Mouse (Mus musculus): ENCODE measurements around the gene Pex11a.
"Not testable (repeated sequence)": the region's sequence is repeated elsewhere in the genome, so short reads cannot be mapped to it uniquely, and the experiment has no call there.

The Pex11a gene

DNA sequence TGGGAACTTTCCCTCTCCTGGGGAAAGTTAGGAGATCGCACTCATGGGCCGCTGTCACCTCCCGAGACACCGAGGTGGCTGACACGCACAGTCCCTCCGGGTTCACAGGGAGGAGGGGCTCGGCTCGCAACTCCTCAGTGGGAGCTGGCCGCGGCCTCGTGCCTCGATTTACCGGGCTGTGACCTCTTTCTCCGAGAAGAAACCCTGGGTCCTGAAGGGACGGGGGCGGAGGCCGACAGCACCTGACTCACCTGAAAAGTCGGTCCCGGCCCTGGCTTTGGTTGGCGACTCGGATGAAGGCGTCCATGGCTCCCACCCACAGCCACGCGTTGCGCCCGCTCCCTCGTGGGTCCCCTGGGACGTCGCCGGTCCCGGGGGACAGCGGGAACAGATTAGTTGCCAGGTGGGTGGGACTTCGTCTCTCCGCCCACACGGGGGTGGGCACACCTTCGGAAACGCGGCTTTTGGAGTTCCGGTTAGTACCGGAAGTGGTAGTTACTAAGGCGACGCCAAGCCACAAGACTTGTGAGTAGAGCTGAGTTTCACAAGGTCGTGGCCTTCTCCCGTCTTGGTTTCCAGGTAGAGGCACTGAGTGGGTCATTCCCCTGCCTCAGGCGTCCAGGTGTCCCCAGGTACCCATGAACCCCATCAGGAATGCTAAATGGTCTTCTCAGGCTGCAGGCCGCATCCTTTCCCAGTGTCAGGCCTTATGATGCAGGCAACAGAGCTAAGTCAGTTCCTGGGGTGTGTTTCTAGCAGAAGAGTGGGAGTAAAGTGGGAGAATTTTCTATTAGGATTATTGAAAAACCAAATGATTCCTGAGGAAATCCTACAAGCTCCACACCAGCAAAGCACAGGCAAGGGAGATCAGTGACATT, at the start of gene Pex11a, which contains the start of gene Wdr93:
Pex11a (minus strand) TSS at position 473 of the 878 bp plus-strand sequence.
Wdr93 (plus strand) TSS at position 505 of the 878 bp plus-strand sequence.
- peak; percentile 91 to 92 for DNase-seq

DNA sequence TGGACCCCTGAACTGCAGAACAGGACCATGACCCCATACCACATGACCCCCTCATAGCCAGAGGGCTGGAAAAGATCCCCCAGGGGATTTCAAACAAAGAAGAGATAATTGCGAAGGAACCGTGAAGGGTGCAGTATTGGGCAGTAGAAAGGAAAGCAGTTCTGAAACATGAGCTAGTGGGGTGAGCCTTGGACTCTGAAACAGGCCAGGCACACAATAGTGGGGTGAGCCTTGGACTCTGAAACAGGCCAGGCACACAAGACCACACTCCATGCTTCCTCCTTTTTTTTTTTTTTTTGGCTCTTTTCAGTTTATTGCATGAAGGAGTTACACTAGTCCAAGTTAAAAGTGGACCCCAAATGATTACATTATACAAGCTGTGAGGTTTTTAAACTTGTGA, 46.9 kb upstream of the Pex11a start:
- DNase-seq: not testable (repeated sequence)

DNA sequence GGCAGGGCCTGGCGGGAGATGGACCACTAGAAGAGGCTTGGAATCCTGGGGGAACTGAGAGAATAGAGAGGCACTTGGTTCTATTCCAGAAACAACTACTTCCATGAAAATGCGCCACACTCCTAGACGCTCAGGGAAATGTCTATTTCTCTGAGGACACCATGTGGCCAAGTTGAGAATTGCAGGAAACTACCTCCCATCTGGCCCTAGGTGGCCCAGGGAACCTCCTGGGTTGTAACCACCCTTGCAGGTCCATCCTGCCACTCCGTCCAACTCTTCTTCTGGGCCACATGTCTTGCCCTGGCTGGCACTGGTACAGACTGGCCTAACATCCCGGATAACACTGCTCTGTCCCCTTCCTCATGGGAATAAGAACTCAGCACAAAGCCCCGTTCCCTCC, 43.4 kb upstream of the Pex11a start:
- DNase-seq: peak; percentile 74 to 88

DNA sequence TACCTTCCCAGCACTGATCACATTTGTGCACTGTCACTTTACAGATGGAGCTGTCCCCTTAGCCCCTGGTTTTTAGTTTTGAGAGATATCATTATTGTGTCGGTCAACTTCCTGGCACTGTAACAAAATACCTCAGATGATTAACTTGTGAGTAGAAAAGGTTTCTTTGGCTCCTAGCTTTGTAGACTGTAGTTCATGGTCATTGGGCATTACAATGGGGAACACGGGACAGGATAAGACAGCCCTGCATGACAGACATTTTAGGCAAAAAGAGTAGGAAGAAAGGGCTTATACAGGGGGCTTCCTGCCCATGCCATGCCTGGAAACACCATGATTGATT, 39.6 kb upstream of the Pex11a start:
- peak in 1 of 2 experiments; percentile 21 for DNase-seq

DNA sequence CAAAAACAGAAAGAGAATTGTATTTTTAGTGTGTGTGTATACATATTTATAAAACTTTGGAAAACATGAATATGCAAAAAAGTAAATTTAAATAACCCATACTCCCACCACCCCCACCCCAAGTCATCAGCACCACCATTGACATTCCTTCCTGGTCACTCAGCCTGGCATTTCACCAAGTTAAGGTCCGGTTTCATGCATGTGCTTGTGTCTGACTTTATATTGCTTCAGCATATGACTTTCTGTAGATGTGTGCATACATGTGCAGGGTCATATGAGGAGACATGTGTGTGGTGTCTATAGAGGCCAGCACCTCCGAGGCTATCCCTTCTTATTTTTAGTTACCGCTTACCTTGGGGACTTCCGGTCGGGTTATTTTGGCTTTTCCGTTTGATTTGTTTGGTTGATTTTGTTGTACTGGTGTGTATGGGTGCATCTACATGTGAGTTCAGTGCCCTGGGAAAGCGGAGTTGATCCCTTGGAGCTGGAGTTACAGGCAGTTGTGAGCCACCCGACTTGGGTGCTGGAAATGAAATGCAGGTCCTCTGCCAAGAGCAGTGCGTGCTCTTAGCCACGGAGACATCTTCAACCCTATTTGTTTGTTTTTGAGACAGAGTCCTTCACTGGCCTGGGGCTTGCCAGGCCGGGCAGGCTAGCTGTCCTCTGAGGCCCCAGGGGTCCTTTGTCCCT, 39.0 kb upstream of the Pex11a start:
- peak; percentile 23 to 35 for DNase-seq

DNA sequence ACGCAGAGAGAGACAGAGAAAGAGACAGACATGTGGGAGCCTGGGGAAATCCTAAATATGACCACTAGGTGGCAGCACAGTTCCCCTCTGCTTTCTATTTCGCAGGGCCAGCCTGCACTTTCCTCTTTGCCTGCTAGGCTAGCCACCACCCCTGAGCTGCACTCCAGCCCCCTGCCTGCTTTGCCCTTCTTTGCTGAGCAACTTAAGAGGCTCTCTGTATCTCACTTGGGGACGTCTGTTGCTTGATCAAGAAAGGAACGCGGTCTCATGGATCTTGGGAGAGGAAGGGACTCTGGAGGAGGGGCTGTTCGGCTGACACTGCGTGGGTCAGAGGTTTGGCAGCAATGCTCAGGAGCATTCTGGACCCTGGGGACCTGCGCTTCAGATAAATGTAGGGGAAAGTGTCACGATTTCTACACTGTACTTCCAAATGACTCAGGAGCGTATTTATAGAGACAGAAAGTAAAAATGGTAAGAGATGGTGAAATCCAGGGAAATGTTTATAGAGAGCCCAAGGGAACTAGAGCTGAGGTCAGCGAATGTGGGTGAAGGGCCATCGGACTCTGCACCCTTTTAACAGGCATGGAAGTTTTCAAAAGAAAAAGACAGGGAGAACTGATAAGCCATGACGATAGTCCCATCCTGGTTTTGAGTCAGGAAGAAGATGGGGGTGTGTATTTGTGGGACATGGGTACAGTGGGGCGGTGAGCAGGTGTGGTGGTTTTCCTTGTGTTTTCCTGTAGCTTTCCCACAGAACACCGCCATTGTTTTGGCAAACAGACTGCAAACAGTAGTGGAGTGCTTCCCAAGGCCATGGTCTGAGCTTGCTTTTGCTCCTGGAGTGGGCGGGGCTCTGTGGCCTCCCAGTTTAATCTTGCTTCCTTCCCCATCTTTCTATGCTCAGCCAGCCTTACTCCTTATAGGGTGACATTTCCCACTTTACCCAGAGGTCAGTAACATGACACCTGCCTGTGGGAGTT, 38.0 kb upstream of the Pex11a start:
- peak; percentile 79 to 88 for DNase-seq

DNA sequence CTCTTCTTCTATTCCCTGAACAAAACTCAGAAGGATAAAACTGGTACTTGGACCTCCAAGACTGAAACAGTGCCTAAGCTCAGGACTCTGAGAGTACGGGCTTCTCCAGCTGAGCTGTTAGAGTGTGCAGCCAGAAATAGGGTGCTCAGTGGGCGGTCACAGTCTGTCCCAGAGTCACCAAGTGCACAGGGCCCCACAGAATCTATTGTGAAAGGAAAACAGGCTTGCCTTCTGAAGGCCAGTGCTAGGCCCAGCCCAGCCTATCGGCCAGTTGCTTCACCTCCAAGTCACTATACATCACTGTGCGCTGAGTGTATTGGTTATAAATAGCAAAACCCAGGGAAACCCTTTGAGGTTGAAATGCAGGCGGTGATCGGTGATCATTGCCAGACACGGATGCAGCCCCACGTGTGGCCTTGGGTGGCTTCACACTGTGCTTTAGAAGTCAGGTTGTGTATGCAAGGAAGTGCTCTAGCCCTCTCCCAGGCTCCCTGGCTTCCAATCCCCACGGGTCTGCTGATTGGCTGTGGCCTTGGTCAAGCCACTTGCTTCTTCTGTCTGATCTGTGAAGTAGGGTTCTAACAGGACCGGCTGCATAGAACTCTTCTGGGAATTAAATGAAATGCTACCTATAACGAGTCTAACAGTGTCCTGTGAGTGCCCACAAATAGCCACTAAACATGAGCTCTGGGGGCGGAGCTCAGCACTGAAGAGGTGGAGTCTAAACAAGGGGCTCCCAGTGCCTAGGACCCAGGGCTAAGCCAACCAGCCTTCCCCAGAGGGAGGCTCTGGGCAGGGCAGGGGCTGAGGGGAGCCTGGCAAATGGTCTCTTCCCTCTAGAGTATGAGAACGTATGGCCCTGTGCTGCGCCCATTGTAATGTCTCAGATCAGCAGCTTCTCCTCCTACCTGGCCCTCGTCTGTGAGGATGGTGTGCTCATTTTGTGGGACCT, 28.9 kb upstream of the Pex11a start:
- no peak for DNase-seq

DNA sequence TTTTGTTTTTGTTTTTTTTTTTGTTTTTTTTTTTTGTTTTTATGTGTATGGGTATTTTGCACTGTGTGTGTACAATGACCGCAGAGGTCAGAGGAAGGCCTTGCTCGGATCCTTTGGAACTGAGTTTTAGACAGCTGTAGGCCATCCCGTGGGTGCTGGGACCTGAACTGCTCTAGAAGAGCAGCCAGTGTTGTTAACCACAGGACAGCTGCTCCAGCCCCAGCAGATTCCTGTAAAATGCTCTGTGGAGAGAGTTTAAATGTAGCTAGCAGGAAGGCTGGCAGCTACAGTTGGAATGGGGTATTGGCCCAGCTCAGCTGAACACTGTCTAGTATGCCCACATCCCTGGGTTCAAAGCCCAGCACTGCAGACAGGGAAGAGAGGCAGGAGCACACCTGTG, 26.7 kb upstream of the Pex11a start:
- DNase-seq: no peak

DNA sequence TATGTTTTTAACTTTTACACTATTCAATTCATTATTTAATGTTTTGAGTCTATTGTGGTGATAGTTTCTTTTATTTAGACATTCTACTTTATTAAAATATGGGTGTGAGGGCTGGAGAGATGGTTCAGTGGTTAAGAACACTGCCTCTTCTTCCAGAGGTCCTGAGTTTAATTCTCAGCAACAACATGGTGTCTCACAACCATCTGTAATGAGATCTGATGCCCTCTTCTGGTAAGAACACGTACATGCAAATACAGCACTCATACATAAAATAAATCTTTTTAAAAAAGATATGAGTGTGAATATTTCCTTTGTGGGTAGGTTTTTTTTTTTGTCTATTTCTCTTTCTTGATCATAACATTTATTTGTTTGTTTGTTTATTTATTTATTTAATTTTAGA, 23.1 kb upstream of the Pex11a start:
- DNase-seq: no peak

DNA sequence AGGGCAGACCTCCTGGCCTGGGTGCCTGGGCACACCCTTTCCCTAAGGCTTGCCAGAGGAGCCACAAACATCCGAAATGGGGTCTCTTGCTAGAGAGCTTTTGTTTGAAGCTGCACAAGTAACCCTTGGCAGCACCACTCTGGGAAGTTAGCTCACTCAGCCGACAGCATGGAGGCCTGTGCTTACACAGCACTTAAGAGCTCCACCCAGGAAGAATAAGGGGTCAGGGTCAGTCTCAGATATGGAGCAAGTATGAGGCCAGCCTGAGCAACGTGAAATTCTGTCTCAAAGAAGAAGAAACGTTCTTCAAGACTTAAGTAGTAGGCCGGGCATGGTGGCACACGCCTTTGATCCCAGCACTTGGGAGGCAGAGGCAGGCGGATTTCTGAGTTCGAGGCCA, 19.2 kb upstream of the Pex11a start:
- no peak for DNase-seq

DNA sequence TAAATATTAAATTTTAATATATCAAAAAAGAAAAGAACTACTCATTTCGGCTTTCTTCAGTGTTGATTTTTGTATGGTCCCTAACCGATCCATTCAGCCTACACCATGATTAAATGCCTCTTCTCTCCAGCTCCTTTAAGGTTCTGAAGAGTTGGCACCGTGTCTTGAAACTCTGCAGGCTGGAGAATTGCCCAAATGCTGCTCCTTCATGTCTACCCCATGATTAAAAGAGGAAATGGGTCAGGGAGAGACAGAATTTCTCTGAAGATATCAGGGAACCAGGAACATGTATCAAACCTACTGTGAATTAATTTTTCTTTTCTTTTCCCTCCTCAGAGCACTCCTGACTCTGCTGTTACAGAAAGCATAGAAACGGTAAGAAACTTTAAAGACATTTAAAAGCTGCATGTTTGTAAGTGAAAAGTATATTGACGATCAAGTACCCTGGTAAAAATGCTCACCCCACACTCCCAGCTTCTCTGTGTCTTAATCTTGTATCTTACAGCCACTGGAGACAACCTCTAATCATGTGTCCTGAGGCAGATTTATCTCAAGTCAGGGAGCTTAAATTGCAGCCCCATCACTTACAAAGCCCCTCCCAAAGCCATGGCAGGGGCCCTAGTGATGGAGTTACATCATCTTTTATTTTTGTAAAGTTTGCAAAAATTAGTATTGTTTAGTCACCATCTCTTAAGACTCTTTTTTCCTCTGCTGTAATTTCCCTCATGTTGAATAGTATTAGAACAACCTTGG, 18.4 kb upstream of the Pex11a start:
- no peak for DNase-seq

DNA sequence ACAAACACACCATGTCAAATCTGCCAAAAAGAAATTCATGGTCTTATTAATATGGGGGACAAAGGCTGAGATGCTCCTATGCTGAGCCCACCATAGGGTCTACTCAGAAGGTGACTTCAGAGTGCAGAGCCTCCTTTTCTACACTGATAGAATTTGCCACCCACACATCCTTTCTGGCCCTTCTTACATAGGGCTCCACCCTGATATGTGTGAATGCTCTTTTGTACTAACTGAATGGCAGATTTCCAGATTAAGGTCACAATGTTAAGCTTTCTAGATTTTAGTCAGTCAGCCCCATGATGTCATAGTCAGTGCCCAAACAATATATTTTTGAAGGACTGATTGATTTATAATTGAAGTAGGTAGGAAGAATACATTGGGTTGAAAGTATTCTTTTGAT, 16.8 kb upstream of the Pex11a start:
- no peak for DNase-seq

DNA sequence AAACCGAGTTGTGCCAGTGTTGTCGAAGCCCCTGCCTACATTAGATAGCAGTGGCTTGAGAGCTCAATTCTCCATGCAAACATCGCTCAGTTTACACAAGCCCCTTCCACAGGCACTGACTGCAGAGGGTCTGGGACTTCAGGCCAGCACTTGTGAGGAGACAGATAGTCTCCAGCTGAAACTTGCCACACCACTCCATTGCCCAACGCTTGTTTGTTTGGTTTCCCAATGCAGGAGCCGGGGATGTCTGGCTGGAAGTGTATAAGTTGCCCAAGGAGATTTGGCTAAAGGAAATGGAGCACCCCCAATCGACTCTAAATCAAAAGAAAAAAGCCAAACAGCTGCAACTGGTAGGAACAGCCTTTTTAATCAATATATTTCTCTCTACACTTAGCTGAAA, 15.2 kb upstream of the Pex11a start:
- DNase-seq: no peak

DNA sequence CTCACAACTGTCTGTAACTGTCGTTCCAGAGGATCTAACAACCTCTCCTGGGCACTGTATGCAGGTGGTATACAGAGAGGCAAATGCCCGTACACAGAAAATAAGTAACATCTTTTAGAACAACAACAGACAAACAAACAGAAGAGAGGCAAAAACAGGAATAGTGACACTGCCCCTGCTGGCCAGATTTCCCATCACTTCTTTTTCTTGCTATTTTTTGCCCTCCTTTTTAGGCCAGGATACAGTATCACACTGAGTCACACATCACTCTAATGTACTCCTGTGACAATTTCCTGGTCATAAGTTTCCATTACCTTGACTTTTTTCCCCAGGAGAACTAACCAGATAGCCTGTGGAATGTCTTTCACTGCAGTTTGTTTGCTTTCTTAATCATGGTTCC, 13.4 kb upstream of the Pex11a start:
- DNase-seq: peak in 1 of 2 experiments; percentile 22

DNA sequence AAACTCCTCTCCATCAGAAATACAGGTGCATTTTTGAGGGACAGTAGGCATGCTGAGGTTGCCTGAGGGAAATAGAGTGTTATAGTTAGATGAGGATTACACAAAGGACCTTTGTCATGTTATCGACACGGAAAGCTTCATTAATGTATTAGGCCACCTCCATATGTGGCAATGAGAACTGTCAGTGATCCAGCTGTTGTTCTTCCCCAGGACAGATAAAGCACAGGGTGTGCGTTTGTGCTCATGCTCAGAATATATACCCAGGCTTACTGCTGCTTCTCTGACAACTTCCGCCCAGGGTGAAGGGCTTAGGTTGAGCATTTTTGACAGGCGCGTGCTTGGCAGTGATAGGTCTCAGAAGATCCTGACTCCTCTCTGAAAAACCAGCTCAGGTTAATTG, 6.6 kb upstream of the Pex11a start:
- no peak for DNase-seq

DNA sequence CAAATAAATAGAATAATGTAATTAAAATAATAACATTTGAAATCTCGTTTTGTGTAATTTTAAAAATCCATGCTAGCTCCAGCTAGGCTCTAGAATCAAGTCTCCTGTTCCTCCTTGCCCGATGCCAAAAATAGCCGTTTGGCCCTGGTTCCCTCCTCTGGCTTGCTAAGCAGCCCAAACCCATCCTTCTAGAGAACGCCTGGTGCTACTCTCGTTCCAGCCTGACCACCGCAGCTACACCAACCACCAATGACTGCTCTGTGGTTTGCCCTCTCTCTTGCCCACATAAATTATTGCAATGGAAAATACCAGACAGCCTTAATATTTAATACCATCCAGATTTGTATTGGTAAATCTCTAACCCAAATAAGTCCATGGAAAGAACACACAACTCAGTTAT, 4.7 kb upstream of the Pex11a start:
- DNase-seq: no peak

DNA sequence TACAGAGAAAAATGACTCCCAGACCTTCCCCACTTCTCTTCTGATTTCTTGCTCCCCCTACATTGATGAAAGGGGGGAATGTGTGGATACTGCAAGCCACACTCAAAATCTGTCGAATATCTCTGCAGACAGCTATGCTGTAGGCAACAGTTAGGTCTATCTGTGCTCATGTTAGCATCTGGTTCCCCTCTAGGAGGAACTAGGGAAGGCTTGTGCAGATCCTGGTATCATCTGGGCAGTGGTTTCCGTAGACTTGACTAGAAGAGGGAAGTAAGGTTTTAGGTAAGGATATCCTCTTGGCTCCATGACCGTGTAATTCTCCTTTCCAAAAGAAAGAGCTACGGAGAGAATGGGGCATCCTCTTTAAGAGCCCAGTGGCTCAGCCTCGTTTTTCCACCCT, 1.7 kb upstream of the Pex11a start:
- DNase-seq: no peak

DNA sequence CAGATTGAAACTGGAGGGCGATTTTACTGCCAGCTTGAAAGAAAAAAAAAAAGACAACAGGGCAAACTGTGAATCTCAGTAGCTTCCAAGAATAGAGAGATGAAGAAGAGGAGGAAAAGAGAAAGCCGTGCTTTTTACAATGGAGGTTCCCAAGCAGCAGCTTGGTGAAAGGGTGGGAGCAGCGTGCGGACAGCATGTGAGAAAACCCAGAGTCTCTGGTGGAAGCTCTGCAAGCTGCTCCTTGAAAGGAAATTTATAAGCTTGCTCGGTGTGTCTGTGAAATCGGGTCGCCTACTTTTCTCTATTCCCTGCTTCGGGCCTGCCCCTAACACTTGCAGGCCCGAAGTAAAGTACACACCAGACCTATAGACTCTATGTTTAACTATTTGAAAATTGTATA, 1.1 kb upstream of the Pex11a start:
- DNase-seq: no peak

DNA sequence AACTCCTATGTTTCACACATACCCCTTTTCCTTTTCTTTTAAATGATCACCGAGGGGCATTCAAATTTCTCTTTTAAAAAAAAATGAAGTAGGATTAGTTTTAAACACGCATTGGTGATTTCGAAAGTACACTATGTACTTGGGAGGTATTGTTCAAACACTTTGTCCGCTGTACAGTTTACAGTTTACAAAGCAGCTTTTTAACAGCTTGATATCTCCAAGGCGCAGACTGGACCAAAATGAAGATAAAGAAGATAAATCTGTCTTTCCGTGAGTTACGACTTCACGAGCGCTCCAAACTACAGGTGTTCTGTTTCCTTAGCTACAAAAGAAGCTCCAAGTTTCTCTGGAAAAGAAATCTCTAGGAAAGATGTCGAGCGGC, 663 bp downstream of the Pex11a start:
- no peak for DNase-seq

DNA sequence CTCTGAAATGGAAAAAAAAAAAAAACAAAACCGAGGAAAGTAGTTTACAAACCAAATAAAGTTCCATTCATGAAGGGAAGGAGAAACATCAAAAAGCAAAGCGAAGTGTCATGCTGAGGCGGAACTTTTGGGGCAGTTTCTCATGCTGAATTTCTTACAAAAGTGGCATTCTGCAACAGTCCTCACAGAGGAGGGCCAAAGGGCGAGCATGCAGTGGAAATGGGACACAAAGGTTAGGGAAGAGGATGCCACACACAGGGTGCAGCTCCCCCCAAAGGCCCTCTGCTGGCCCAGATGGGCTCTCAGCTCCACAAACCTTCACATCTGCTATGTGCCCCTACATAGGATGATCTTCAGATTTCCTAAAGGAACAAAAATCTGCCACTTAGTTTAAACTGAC, 2.7 kb downstream of the Pex11a start:
- DNase-seq: peak; percentile 34 to 45

DNA sequence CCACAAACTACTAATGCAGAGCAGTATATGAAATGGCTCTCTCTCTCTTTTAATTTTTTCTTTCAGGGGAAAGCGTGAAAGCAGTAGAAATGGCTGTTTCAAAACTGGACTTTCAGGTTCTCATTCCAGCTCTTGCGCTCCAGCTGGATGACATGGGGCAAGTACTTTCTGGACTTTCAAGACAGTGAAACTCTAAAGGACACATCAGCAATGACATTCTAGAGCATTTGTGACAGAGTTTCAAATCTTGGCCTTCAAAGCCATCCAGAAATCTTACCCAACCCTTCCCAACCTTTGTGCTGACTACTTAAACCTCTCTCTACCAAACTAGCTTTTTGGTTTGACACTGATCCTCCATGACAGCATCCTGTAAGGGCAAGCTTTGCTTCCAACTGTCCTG, 4.0 kb downstream of the Pex11a start:
- DNase-seq: no peak
